Mouse (Mus musculus) gastrocnemius, adult 8-10 months (tissue): Measurements from ENCODE around the gene Mast4. TPM values are rescaled to one million over a fixed set of nuclear protein-coding genes. Genes with fewer than 3 reads are reported as not detected.

ENCODE experiments used
- DNase-seq, 2 experiments: peaks; one replicate each; pipeline ENCODE4 v3.0.0; 2022; ENCODE audit warnings: low spot score in 2 of 2
- total RNA-seq, 4 experiments: library from RNA; stranded (reverse); gene quantifications; 2 replicates each; pipeline ENCODE4 v1.2.4; 2022

The Mast4 gene
- total RNA-seq, 4 experiments from 2014 or later, result 39.8 to 69.8 (median 49.5) TPM

DNA sequence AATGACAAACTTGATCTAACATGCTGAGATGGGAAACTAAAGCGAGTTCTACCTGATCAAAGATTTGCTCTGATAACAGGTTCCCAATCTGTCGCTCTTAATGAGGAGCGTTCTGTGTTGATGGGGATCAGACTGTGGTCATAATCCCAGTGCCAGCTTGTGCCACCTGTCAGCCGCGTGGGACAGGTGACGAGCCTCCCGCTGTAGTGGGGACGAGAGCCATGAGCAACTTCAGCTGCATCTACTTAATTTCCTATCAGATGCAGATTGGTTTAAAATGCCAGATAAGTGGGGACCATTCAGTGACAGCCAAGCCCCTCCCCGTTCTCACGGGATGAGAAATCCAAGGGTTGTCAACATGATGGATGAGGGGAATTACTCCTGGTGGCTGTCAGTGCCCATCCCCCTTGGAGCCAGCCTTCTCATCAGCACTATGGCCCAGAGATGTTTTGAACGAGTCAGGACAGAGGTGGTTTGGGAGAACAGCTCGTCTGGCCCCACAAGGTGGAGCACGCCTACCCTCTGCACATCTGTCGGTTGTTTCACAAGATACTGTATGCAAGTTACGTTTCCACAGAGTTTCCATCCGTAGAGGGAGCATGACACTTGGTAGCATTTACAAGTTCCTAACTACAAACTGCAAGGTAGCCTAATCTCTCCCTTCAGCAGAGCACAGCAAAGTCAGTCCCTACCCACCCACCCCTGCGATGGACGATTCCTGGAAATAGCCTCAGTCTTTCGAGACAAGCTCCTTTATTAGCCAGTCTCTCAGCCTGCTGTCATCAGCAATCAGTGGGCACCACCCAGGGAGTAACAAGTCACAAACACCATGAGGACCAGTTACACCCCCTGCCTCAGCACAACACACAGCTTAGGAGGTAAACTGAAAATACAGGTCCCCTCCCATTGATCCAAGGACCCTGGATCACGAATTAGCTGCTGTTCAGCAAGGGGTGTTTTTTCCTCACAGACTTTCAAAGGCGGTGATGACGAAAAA lies 212.2 kb downstream of the Mast4 start:
- no peak for DNase-seq

DNA sequence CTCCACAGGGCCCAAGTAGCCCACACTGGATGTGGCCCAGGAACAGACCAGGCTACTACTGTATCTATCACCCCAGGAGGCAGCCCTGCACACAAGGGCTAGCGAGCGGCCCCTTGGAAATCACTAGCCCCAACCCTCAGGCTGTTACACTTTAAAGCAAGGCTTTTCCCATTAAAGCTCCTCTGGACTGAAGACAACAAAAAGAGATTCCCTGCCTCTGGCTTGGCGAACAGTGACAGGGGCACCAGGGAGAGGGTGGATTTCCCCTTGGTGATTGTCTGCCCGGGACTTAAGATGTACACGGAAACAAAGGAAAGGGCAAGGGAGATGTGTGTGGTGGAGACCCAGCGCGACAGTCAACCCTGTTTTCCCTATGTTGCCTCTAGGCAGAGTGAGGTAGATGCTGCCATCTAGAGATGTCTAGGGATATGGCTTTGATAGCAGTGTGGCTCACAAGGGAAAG lies 213.6 kb downstream of the Mast4 start:
- DNase-seq, result no peak

DNA sequence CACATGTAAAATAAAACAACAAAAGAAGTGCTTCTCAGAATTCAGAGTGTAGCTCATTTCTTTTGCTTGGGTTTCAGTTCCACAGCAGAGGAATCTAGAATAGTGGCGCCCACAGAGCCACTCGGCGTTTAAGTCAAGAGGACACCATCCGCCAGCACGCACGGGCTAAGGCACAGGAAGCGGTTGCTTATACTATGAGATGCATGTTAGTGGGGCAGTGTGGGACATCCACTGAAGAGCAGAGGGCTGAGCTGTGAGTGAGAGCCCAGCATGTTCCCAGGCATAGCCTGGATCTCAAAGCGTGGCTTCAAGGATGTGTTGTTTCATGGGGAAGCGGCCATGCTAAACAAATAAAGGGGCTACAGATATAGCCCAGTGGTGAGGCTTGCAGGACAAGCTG lies 214.6 kb downstream of the Mast4 start:
- no peak for DNase-seq

DNA sequence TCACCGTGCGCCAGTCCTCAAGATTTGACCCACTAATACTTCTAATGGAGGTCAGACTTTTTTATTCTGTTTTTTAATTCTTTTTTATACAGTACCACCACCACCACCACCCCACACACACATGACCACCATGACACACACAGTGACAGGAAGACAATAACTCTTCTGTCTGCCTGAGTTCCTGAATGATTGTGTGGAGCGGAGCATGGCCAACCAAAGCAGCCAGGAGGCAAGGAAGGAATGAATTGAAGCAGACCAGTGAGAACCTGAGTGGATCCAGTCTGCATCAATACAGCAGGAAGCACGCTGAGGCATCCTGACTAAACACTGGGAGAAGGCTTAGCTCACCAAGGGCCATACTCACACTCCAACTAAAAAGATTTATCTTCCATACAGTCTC lies 219.2 kb downstream of the Mast4 start:
- no peak for DNase-seq

DNA sequence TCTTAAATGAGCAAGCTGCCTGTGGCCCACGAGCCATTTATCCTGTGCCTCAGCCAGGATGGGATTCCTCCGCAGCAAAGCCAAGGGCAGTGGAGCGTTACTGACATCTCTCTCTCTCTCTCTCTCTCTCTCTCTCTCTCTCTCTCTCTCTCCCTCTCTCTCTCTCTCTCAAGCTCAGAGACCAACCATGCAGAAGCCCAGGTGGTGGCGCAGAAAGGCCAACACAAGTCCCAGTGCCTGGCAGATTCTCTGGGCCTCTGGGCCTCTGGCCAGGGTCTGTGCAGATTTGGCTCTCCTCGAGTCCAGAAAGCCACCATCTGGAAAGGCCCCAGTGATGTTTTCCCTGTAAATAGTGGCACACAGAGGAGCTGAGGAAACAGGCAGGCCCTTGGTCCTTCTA lies 220.0 kb downstream of the Mast4 start:
- peak; percentile 36 to 65 for DNase-seq

DNA sequence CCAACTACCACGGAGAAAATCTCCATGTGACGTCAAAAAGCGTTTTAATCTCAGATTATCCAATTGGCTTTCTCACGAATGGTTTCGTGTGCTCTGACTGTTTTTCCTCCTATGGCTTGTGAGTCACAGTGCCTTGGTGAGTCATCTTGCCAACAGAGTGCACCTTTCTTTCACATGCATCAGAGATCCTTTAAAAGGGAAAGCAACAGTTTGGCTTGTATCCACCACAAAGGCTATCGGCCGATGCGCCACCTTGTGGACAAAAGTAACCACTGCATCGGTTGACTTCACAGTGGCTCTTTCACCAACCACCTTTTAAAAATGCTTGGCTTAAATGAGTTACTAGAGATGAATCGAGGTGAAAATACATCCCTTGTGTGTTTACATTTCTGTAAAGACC lies 224.4 kb downstream of the Mast4 start:
- peak; percentile 29 to 30 for DNase-seq

DNA sequence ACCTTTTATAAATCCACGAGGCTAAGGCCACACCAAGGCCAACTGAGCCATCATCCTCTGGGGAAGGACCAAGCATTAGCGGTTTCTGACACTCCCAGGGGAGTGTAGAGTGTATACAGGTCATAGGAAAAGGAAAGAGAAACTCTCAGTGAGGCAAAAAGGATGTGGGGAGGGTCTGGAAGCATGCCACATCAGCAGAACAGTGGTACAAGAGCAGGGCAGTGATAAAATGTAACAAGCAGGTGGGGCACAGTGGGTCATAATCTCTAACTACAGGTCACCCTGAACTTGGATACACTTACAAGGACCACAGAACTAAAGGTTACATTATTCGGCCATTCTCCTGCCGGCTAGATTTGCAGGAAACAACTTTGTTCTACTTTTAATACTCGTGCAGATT lies 226.9 kb downstream of the Mast4 start:
- no peak for DNase-seq

DNA sequence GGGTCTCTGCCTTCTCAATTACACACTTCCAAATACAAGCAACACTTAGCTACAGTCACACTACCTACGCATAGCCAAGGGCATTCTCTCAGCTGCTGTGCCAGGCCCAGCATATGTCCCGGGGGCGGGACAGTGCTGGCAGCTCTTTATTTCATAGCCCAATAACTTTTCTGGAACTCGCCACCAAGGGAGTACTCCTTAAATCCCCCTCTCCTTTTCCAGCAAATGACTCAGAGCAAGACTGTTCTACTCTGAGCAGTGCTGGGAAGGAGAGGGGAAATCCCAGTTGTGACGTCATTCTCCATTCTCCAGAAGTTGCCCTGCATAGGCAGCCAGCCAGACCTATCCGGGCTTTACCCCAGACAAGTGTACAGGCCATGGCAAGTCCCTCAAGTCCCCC lies 231.7 kb downstream of the Mast4 start:
- no peak for DNase-seq

DNA sequence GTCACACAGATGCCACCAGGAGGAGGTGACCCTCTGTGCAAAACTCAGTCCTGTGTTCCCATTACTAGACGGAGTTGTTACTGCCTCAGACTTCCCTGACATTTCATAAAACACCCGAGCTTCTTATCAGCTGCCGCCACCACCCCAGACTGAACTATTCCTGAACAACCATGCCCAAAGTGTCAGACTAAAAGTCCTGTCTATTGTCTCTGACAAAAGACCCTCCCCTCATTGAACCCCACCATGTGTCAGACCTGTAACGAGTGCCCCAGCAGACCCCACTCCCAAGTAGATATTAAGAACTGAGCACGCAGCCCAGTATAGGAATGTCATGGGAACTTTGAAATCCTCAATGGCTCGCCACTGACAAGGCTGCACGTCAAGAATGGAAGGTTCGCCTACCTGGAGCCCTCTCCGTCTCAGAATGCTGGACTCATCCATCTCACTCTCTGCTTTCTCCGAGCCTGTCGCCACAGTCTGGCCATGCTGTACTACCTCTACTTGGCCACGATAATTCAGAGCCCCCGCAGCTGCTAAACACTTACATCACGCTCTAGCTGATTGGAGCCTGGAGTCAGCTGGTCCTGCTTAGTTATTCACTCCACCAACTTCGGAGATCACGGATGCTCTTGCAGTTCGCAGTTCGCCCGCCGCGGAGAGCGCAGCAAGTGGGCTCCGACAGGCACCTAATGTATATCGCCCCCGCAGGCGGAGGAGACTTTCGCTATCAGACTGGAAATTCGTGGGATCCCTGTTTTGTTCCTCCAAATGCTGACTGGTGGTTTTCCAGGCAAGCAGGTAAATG lies 237.7 kb downstream of the Mast4 start:
- peak; percentile 19 to 29 for DNase-seq

DNA sequence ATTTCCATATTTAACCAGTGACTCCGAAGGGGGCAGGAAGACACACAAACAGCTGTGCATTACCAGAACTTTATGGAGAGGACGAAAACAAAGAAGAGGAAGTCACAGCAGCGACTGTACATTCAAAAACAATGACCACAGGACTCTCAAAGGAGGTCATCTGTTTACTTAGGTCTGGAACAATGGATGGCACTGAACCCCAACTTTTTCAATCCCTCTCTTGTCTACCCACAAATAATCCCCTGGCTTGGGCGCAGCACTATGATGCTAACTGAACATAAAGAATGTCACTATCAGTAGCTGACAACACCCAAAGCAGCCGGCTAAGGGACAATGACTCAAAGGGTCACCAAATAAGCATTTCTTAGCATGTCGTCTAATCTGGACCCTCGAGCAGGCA lies 238.8 kb downstream of the Mast4 start:
- no peak for DNase-seq

DNA sequence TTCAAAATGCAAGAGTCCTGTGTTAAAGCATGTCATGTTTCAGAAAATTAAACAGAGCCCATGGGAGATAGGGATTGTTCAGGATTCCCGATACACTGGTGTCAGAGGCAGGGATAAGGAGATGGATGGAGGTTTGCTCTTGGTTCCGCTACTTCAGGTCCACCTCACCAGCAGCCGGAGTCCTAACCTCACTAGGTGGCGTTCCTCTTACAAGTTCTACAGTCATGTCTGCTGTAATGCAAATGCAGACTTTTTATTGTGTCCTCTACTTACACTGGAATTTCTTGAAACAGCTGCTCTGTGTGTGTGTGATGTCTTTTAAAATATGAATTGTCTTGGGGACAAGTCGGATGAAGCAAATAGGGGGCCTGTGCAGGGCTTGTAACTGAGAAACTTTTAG lies 239.7 kb downstream of the Mast4 start:
- no peak for DNase-seq

DNA sequence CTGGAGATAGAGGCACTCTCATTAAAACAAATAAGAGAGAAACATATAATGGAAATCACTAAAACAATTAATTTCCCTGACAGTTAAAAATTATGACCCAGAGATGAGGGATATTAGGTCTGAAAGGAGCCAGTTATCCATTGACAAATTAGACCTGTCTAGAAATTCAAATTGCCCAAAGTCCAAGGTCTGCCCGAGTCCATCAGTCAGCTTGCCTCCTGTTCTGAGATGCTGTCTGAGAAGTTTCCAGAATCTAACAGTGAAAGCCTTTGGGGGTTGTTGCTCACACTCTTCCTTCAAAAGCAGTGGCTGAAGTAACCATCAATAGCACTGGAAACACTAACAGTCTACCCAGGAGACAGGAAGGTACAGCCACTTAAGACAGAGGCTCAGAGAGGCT lies 240.6 kb downstream of the Mast4 start:
- DNase-seq, result no peak

DNA sequence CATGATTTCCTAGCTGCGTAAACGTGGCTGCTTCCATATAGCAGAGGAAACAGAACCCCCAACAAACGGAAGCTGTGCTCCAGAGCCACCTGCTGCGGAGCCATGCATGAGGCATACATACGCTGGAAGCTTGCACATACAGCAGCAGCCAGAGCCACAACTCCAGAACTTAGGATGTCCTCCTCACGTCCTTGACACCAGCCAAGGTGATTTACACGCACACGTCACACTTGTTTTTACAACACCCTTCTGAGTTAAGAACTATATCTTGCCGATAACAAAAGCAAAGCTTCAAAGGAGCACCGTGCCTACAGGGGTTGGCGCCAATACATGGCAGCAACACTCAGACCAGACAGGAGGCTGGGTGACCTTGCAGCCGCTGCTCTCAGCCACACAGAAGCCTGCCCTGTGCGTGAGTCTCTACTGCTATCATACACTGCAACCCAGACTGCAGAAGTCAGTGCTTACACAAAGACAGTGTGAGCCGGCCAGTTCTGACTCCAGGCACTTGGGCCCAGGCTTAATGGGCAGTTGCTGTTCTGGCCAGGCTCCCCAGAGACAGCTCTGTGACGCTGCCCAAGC lies 248.7 kb downstream of the Mast4 start:
- DNase-seq, result no peak

DNA sequence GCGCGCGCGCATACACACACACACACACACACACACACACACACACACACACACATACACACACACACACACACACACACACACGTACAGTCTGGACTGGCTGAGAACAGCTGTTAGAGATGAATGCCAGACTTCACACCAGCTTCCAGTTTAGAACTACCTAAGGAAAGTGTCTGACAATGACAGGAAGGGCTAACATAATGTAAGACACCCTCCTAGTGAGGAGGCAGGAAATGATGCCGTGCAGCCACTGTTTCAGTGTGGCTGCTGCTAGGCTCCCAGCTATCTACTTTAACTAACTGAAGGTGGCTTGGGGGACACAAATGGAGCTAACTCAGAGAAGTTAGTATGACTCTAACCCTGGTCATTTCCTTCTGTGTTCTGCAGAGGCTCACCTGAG lies 251.4 kb downstream of the Mast4 start:
- no peak for DNase-seq

DNA sequence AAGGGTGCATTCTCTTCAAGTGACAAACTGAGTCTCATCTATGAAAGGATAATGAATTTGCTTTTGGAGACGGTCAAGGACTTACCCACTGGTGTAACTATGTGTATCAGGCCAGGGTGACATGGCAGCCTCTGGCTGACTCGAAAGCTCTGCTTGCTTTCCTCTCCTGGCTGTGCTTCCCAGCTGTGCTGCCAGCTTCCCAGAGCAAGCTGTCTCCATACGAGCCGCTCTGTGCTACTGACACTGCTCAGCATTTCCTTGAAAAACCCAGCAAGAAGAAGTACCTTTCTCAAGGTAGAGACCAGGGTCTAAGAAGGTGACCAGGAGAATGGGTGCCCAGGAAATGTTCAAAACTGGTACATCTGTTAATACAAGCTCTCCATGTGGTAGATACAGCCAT lies 254.5 kb downstream of the Mast4 start:
- no peak for DNase-seq

DNA sequence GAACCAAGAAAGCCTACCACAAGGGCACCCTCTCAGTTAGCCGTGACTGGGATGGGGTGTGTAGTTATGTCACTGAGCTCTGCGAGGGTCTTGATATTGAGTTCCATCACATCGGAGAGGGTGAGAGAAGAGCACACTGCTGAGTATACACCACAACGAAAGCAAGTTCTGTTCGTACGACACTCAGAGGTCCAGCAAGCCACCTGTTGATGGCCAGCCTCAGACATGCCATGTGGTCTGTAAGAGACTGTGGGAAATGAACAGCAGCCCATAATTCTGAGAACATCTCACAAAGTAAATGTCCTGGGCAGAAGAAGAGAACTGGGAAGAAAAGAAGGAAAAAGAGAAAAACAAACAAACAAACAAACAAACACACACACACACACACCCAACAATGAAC lies 255.5 kb downstream of the Mast4 start:
- DNase-seq, result no peak

DNA sequence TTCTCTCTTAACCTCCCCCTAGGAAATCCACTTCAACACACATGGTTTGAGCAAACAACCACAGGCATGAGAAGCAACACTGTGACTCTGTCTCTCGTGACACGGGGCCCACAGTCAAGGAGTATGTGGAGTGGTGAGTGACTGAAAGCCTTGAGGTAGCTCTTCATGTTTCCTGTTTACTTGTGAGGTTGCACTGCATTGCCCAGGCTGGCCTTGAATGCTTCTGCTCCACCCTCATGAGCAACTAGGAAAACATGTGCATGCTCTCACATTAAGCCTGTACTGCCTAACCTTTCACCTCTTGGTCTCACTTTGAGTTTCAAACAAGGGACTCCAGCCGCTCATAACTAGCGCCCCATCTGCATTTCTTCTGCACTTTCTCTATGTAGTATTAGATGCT lies 260.8 kb downstream of the Mast4 start:
- no peak for DNase-seq

DNA sequence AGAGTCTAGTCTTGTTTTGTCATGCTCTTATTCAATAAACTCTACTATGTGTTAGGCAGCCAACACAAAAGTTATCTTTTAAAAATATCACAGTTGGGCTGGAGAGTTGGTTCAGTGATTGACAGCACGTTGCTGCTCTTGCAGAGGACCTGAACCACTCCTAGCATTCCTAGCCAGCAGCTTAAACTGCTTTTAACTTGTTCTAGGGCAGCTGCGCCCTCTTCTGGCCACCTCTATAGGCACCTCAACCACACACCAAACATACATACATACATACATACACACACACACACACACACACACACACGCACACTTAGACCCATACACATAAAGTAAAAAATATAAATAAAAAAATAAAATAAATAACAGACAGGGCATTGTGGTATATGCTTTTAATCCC lies 262.5 kb downstream of the Mast4 start:
- no peak for DNase-seq

DNA sequence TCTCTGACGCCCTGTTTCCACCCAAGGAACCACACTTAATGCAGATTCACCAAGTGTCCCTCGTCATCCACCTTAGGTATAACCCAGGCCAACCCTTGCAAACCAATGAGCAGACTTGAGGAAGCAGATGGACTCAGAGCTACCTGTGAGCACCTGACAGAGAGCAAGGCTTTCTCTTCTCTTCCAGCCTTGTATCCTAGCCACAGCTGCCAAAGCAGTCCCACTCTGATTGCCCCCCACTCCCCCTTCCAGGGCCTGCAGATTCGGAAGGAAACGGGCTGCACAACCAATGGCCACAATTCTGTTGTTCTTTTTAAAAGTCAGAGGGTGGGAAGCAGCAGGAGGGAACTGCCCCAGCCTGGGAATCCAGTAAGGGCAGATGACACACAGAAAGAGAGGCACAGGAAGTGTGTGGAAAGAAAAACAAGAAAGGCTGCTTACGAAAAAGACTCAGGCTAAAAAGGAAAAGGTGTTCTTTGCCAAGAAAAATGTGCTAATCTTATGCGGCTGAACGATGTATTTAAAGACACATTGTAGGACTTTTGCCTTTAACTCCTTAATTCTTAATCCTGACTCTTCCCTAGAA lies 266.6 kb downstream of the Mast4 start:
- no peak for DNase-seq

DNA sequence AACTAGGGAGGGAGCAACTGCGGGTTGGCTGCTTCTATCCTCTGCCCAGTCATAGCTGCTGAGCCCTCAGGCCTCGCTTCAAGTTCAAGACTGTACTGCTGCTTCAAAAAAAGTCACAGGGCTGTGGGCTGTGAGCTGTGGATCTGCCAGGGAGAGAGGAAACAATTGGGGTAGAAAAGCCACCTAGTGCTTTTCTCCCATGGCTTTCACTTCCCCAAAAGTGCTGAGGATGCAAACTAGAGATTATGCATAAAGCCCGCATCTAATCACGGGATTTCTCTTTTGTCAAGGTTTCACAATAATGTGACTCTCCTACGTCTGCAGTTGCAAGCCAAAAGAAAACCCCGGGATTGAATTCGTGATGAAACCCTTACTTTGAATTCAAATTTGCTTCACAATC lies 268.9 kb downstream of the Mast4 start:
- DNase-seq, result no peak

DNA sequence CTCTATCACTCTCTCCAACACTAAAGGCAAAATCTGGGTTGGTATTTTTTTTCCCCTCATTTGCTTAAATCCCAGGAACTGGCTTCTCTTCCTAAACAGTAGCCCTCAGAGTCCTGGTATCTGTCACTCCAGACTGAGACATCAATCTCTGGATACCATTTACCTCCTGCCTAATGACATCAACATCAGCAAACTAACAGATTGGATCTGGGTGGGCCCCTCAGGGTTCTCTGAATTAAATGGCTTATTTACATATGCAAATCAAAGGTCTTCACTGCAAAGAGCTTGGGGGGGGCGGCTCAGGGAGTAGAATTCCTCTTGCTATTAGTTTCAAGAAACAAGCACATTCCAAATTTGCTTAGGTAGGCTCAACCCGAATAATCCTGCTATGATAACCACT lies 272.6 kb downstream of the Mast4 start:
- no peak for DNase-seq
